Mouse (Mus musculus): Measurements from ENCODE around the gene Gtf2h1. TPM values are rescaled to one million over a fixed set of nuclear protein-coding genes. Genes with fewer than 3 reads are reported as not detected.

The Gtf2h1 gene
- 50.0 and 53.5 TPM in 2 replicates for polyA plus RNA-seq (2016; fragmentation: Nextera tagmentation; extraction: Ambion mirVana)

GRCm38 (mm10) chr7:46795287-46796205, at the start of gene Gtf2h1, which contains the start of gene Hps5:
Gtf2h1 (plus strand) TSS chr7:46796103.
Hps5 (minus strand) TSS chr7:46796064.
- Histone ChIP-seq H3K9me3 (replicated peaks) (no peaks in the 10 kb centered on the region), H3K27me3 (ENCODE audit: low read depth, poor library complexity, severe bottlenecking) (no peaks in the 10 kb centered on the region), H3K36me3 (peaks cover 24% of the 10 kb centered on the region), H3K4me3 (peak within 1 kb of the TSS; percentile 87), H3K27ac (replicated peaks) (peak within 1 kb of the TSS; percentile 94), H3K4me1 (peaks cover 25% of the 10 kb centered on the region)
- under 1% methylated on average over 75 of the region's 75 CpGs for WGBS
- peak; percentile 97 for DNase-seq (ENCODE audit: low spot score)

- WGBS: 89% methylated on average over 7 of the region's 7 CpGs
- Histone ChIP-seq H3K36me3 (no peaks in the 10 kb centered on the region), H3K9me3 (replicated peaks) (no peaks in the 10 kb centered on the region), H3K4me1 (peaks cover 7% of the 10 kb centered on the region; the same call in 1 of the 2 replicates), H3K4me3 (no peak overlapping the region), H3K27me3 (ENCODE audit: low read depth, poor library complexity, severe bottlenecking) (no peaks in the 10 kb centered on the region), H3K27ac (replicated peaks) (no peak overlapping the region)
- DNase-seq (ENCODE audit: low spot score): no peak
These were observed 49.5 kb upstream of the Gtf2h1 start for GRCm38 (mm10) chr7:46746381-46746780.

GRCm38 (mm10) chr7:46748459-46748858, 47.4 kb upstream of the Gtf2h1 start:
- WGBS: 52% methylated on average over 3 of the region's 3 CpGs
- Histone ChIP-seq H3K4me3 (no peak overlapping the region), H3K27me3 (ENCODE audit: low read depth, poor library complexity, severe bottlenecking) (no peaks in the 10 kb centered on the region), H3K36me3 (no peaks in the 10 kb centered on the region), H3K27ac (replicated peaks) (no peak overlapping the region; the same call in 1 of the 2 replicates), H3K4me1 (peaks cover 7% of the 10 kb centered on the region; the same call in 1 of the 2 replicates), H3K9me3 (replicated peaks) (no peaks in the 10 kb centered on the region)
- no peak for DNase-seq (ENCODE audit: low spot score)

GRCm38 (mm10) chr7:46751490-46751889, 44.4 kb upstream of the Gtf2h1 start, which contains the start of gene Saa2:
Saa2 (plus strand) TSS chr7:46751790.
- Histone ChIP-seq H3K27me3 (ENCODE audit: low read depth, poor library complexity, severe bottlenecking) (no peaks in the 10 kb centered on the region), H3K36me3 (no peaks in the 10 kb centered on the region), H3K4me1 (peaks cover 7% of the 10 kb centered on the region; the same call in 1 of the 2 replicates), H3K9me3 (replicated peaks) (no peaks in the 10 kb centered on the region), H3K4me3 (no peak within 1 kb of the TSS), H3K27ac (replicated peaks) (no peak within 1 kb of the TSS)
- no peak for DNase-seq (ENCODE audit: low spot score)
- WGBS: 83% methylated on average over 3 of the region's 3 CpGs

DNA sequence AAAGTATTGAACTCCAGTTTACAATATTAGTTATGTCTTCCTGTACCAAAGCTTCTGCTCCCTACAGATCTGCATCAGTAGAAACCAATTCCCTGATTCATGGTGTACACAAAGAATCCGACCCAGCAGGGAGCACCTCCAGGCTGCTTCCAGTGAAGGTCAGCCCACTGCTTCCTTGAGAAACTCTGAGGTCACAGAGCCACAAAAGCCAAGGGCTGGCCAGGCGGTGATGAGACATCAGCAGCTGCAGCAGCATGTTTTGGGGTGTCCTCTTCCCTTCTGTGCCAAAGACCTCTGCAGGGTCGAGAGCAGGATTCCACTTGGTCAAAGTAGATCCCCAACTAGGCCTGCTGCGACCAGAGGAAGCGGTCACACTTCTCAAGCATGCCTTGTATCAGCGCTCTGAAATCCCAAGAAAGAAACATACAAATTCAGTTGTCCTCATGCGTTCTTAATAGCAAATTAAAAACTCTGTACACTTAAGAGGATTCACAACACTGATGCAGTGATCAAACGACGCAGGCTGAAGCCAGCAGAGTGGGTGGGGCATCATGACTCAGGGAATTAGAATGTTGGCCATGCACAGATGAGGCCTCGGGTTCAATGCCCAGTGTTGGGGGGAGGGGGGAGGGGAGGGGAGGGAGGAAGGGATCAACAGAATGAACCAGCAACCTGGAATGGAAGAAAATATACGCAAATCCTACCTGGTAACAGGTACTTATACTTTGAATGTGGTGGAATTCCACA, 34.7 kb upstream of the Gtf2h1 start:
- 79% methylated on average over 11 of the region's 11 CpGs for WGBS
- Histone ChIP-seq H3K27ac (replicated peaks) (no peak overlapping the region), H3K4me1 (peaks cover 5% of the 10 kb centered on the region; the same call in 1 of the 2 replicates), H3K36me3 (peaks cover 69% of the 10 kb centered on the region), H3K27me3 (ENCODE audit: low read depth, poor library complexity, severe bottlenecking) (no peaks in the 10 kb centered on the region), H3K4me3 (no peak overlapping the region), H3K9me3 (replicated peaks) (no peaks in the 10 kb centered on the region)
- DNase-seq (ENCODE audit: low spot score): no peak

DNA sequence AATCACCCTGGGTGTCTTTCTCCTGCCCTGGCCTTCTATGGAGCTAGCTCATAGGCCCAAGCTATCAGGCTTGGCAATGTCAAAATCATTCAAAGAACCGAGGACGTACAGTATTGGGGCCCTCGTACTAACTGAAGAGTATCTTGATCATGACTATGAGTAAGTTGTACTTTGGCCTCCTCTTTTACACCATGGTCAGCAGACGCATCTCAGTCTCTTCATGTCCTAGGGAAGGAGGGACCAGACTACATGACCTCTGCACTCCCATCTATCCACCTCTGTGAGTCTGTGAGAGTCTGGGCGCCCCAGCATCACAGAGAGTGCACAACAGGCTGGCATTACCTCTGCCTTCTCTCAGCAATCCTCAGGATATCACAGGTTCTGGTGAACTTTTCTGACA, 33.3 kb upstream of the Gtf2h1 start:
- peaks cover 5% of the 10 kb centered on the region; the same call in 1 of the 2 replicates for H3K4me1 ChIP-seq
- no peaks in the 10 kb centered on the region for H3K27me3 ChIP-seq (ENCODE audit: low read depth, poor library complexity, severe bottlenecking)
- no peaks in the 10 kb centered on the region for H3K9me3 ChIP-seq (replicated peaks)
- no peak overlapping the region for H3K27ac ChIP-seq (replicated peaks)
- DNase-seq (ENCODE audit: low spot score): no peak
- H3K36me3 ChIP-seq: peaks cover 83% of the 10 kb centered on the region
- WGBS: 90% methylated on average over 5 of the region's 5 CpGs
- no peak overlapping the region for H3K4me3 ChIP-seq

DNA sequence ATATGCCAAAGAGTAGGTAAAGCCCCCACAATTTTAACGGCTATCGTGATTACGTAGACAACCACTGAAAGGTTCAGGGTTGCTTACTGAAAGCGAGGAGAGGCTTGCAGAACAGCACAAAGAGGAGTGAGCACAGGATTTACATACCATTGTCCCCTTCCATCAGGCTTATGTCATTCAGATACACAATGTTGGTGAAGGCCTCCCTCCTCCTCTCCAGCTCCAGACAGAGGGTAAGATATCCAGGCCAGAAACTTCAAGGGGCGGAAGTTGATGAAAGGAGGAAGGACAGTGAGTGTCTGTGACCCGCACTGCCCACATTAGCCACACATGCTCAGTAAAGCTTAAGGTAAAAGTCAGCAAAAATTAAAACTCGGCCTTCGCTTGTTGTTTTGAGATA, 31.2 kb upstream of the Gtf2h1 start:
- H3K36me3 ChIP-seq: peaks cover 94% of the 10 kb centered on the region
- no peaks in the 10 kb centered on the region for H3K9me3 ChIP-seq (replicated peaks)
- DNase-seq (ENCODE audit: low spot score): no peak
- peaks cover 5% of the 10 kb centered on the region; the same call in 1 of the 2 replicates for H3K4me1 ChIP-seq
- no peaks in the 10 kb centered on the region for H3K27me3 ChIP-seq (ENCODE audit: low read depth, poor library complexity, severe bottlenecking)
- 80% methylated on average over 8 of the region's 8 CpGs for WGBS
- H3K27ac ChIP-seq (replicated peaks): no peak overlapping the region
- H3K4me3 ChIP-seq: no peak overlapping the region

DNA sequence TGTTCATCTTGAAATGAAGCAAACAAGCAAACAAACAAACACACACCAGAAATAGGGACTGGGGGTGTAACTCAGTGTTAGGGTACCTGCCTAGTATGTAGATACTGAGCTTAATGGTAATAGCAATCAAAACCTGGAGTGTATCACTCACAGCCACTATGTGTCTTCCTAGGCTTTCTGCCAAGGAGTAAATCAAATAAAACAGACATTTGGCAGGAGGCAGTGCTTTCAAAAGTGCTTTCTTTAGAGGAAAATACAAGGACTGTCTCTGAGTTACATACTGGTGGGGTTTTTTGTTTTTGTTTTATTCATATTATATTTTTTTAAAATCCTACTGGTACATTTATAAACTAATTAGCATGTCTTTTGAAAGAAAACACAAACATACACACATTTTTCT, 28.5 kb upstream of the Gtf2h1 start:
- Histone ChIP-seq H3K27me3 (ENCODE audit: low read depth, poor library complexity, severe bottlenecking) (no peaks in the 10 kb centered on the region), H3K9me3 (replicated peaks) (no peaks in the 10 kb centered on the region), H3K4me3 (no peak overlapping the region), H3K4me1 (peaks cover 5% of the 10 kb centered on the region; the same call in 1 of the 2 replicates), H3K36me3 (peaks cover 85% of the 10 kb centered on the region), H3K27ac (replicated peaks) (no peak overlapping the region)
- DNase-seq (ENCODE audit: low spot score): no peak

- no peak for DNase-seq (ENCODE audit: low spot score)
- Histone ChIP-seq H3K9me3 (replicated peaks) (no peaks in the 10 kb centered on the region), H3K36me3 (peaks cover 85% of the 10 kb centered on the region), H3K27me3 (ENCODE audit: low read depth, poor library complexity, severe bottlenecking) (no peaks in the 10 kb centered on the region), H3K4me3 (no peak overlapping the region), H3K4me1 (peaks cover 5% of the 10 kb centered on the region; the same call in 1 of the 2 replicates), H3K27ac (replicated peaks) (no peak overlapping the region)
- 95% methylated on average over 7 of the region's 7 CpGs for WGBS
These were observed 27.5 kb upstream of the Gtf2h1 start for GRCm38 (mm10) chr7:46768451-46768850.

DNA sequence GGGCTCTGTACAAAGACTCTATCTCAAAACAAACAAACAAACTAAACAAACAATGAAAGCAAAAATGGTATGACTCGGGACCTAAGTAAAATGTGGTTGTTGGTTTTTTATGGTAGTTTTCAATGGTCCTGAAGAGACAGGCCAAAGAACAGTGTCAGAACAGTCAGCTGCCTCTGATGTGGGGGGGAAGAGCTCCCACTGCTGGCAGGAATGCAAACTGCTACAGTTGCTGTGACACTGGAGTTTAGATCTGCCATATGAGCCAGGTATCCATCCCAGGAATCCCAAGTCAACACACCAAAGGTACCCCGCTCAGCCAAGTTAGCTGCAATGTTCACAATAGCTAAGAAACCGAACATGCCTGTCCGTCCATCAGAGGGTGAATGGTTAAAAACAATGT, 25.2 kb upstream of the Gtf2h1 start:
- H3K4me1 ChIP-seq: no peaks in the 10 kb centered on the region
- WGBS: 71% methylated on average over 4 of the region's 4 CpGs
- no peaks in the 10 kb centered on the region for H3K9me3 ChIP-seq (replicated peaks)
- peak; percentile 59 for DNase-seq (ENCODE audit: low spot score)
- H3K4me3 ChIP-seq: no peak overlapping the region
- no peaks in the 10 kb centered on the region for H3K27me3 ChIP-seq (ENCODE audit: low read depth, poor library complexity, severe bottlenecking)
- H3K36me3 ChIP-seq: peaks cover 91% of the 10 kb centered on the region
- no peak overlapping the region for H3K27ac ChIP-seq (replicated peaks)

GRCm38 (mm10) chr7:46789177-46789849, 6.6 kb upstream of the Gtf2h1 start:
- peaks cover 63% of the 10 kb centered on the region for H3K36me3 ChIP-seq

GRCm38 (mm10) chr7:46793871-46794270, 2.0 kb upstream of the Gtf2h1 start:
- peaks cover 25% of the 10 kb centered on the region for H3K4me1 ChIP-seq
- peaks cover 25% of the 10 kb centered on the region for H3K36me3 ChIP-seq
- no peak for DNase-seq (ENCODE audit: low spot score)
- H3K27ac ChIP-seq (replicated peaks): no peak overlapping the region
- H3K27me3 ChIP-seq (ENCODE audit: low read depth, poor library complexity, severe bottlenecking): no peaks in the 10 kb centered on the region
- no peaks in the 10 kb centered on the region for H3K9me3 ChIP-seq (replicated peaks)
- no peak overlapping the region for H3K4me3 ChIP-seq
- WGBS: 88% methylated on average over 4 of the region's 4 CpGs

More at GRCm38 (mm10) chr7:46789177-46789849, 6.6 kb upstream of the Gtf2h1 start:
- no peaks in the 10 kb centered on the region for H3K9me3 ChIP-seq (replicated peaks)
- H3K4me1 ChIP-seq: peaks cover 3% of the 10 kb centered on the region
- H3K4me3 ChIP-seq: no peak overlapping the region
- WGBS: 91% methylated on average over 5 of the region's 5 CpGs
- no peak for DNase-seq (ENCODE audit: low spot score)
- no peak overlapping the region for H3K27ac ChIP-seq (replicated peaks)
- H3K27me3 ChIP-seq (ENCODE audit: low read depth, poor library complexity, severe bottlenecking): no peaks in the 10 kb centered on the region

Measured in midbrain, embryonic 10.5 days (tissue).